Mouse (Mus musculus): ENCODE results near the gene Ticrr. TPM values are rescaled to one million over a fixed set of nuclear protein-coding genes. Genes with fewer than 3 reads are reported as not detected.

Gene Ticrr
- polyA plus RNA-seq, 1 experiment from 2014 or later: 5.2 TPM

Other genes starting within 250 kb of the Ticrr start
- gene Polg, start 193.8 kb upstream of the Ticrr start, polyA plus RNA-seq (2015; fragmentation: Nextera tagmentation; extraction: Ambion mirVana): 24.4 and 27.1 TPM in 2 replicates
- 0.25 TPM in 1 of 2 replicates, not detected in the other for gene Rhcg, start 42.5 kb upstream of the Ticrr start, polyA plus RNA-seq (2015; fragmentation: Nextera tagmentation; extraction: Ambion mirVana)
- 1.7 and 2.4 TPM in 2 replicates for gene Kif7, start 55.5 kb downstream of the Ticrr start, polyA plus RNA-seq (2015; fragmentation: Nextera tagmentation; extraction: Ambion mirVana)
- gene Plin1, start 72.7 kb downstream of the Ticrr start, polyA plus RNA-seq (2015; fragmentation: Nextera tagmentation; extraction: Ambion mirVana): not detected in 2 replicates
- gene Pex11a, start 82.9 kb downstream of the Ticrr start, polyA plus RNA-seq (2015; fragmentation: Nextera tagmentation; extraction: Ambion mirVana): 5.8 and 9.6 TPM in 2 replicates
- gene Wdr93, start 83.0 kb downstream of the Ticrr start, polyA plus RNA-seq (2015; fragmentation: Nextera tagmentation; extraction: Ambion mirVana): 1.4 and 1.5 TPM in 2 replicates
- gene Mesp1, start 133.6 kb downstream of the Ticrr start, polyA plus RNA-seq (2015; fragmentation: Nextera tagmentation; extraction: Ambion mirVana): 0.15 TPM in 1 of 2 replicates, not detected in the other
- gene Mesp2, start 150.5 kb downstream of the Ticrr start, polyA plus RNA-seq (2015; fragmentation: Nextera tagmentation; extraction: Ambion mirVana): 0.21 and 0.41 TPM in 2 replicates
- gene Anpep, start 200.9 kb downstream of the Ticrr start, polyA plus RNA-seq (2015; fragmentation: Nextera tagmentation; extraction: Ambion mirVana): 7.3 and 7.9 TPM in 2 replicates

Measured in heart, embryonic 13.5 days (tissue).